Mouse (Mus musculus) limb, embryonic 10.5 days (tissue): Measurements from ENCODE around the gene ccdc198. TPM values are rescaled to one million over a fixed set of nuclear protein-coding genes. Genes with fewer than 3 reads are reported as not detected.
"Not testable (repeated sequence)": the region's sequence is repeated elsewhere in the genome, so short reads cannot be mapped to it uniquely, and the experiment has no call there.

ENCODE experiments used
- DNase-seq: peaks from one replicate; pipeline ENCODE4 v3.0.0-alpha.2; 2017; ENCODE audit warnings: low spot score
- H3K27ac ChIP-seq: fragments of 300-500 bp; sonication (generic); 2 replicates; pipeline ENCODE4 v1.5.1; 2016; ENCODE audit warnings: mild to moderate bottlenecking
- H3K27me3 ChIP-seq: fragments of 300-500 bp; sonication (generic); 2 replicates; pipeline ENCODE4 v1.6.1; 2016; ENCODE audit warnings: low read depth, mild to moderate bottlenecking; ENCODE audit not compliant: poor library complexity, severe bottlenecking
- H3K36me3 ChIP-seq: fragments of 300-500 bp; sonication (generic); 2 replicates; pipeline ENCODE4 v1.6.1; 2016; ENCODE audit warnings: mild to moderate bottlenecking, moderate library complexity
- H3K4me1 ChIP-seq: fragments of 300-500 bp; sonication (generic); 2 replicates; pipeline ENCODE4 v1.6.1; 2016
- H3K4me3 ChIP-seq: fragments of 300-500 bp; sonication (generic); 2 replicates; pipeline ENCODE4 v1.5.1; 2016; ENCODE audit warnings: mild to moderate bottlenecking, moderate library complexity
- H3K9me3 ChIP-seq: fragments of 300-500 bp; sonication (generic); replicated peaks from 2 replicates; pipeline ENCODE4 v1.6.1; 2016; ENCODE audit warnings: mild to moderate bottlenecking
- WGBS: fragments of 180-500 bp; shearing (Covaris S2); methylation state at CpG from one replicate; pipeline ENCODE4 v1.1.7; 2016; 5-methylcytosine and 5-hydroxymethylcytosine counted together
- polyA plus RNA-seq: library from polyadenylated mRNA; unstranded; fragments of >200 nt; fragmentation: Nextera tagmentation; extraction: Ambion mirVana; gene quantifications from 2 replicates; pipeline ENCODE4 v1.2.1, GENCODE M21; 2016

The ccdc198 gene
- polyA plus RNA-seq, 1 experiment from 2014 or later, result 0.19 TPM

DNA sequence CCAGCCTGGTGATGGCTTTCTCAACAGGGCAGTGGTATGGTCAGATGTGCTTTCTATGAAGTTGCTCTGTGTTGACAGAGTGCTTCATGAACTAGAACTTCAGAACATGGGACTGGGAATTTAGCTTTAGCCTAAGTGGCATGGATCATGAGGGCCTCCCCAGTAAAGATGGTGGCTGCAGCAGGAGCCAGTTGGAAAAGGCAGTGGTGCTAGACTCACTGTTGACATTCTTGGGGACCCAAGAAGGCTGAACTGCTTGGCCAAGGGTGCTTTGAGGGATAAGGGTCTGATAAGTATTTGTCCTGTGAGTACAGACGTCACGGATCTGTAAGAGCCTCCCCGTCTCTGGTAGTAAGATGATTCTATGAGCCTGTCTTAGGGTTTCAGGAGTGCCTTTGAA lies 13.4 kb downstream of the ccdc198 start:
- Histone ChIP-seq H3K27me3 (no peaks in the 10 kb centered on the region), H3K4me1 (no peaks in the 10 kb centered on the region), H3K4me3 (no peak overlapping the region), H3K9me3 (no peaks in the 10 kb centered on the region), H3K27ac (no peak overlapping the region), H3K36me3 (no peaks in the 10 kb centered on the region)
- WGBS, result 86% methylated on average over 3 of the region's 3 CpGs
- no peak for DNase-seq

DNA sequence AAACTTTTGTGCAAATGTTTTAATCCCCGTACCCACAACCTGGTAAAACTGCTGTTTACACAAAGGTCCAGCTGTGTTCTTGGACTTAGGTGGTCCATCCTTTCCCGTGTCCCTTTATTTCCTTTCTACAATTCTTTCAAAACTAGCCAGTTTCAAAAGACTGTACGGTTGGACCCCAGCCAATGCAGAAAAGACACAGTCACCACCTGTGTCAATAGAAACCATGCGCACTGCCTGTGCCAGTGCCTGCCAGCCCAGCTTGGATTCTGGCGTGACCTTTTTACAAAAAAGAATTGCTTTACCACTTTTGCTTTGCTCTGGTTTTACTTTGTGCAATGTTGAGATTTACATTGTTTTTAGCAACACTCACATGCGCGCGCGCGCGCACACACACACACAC lies 18.3 kb downstream of the ccdc198 start:
- no peaks in the 10 kb centered on the region for H3K9me3 ChIP-seq
- H3K27me3 ChIP-seq, result no peaks in the 10 kb centered on the region
- no peaks in the 10 kb centered on the region for H3K36me3 ChIP-seq
- 96% methylated on average over 11 of the region's 11 CpGs for WGBS
- DNase-seq, result no peak
- no peaks in the 10 kb centered on the region for H3K4me1 ChIP-seq
- H3K27ac ChIP-seq, result no peak overlapping the region
- no peak overlapping the region for H3K4me3 ChIP-seq

DNA sequence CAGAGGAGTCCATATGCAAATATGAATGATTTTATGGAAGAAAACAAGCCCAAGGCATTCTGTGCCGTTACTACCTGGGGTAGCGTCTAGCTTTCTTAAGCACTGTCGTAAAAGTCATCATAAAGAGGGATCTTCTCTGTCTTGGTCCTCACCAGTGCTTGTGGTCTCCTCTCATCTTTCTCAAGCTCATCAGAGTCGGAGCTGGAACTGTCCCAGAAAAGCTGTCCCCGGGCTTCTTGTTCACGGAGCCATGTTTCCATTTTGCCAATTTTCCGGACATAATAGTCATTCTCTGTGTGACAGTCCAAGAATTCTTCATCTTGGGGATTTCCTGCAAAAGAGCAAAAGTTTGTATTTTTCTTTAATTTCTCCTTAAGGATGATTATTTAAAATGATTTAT lies 18.8 kb downstream of the ccdc198 start:
- H3K4me1 ChIP-seq, result no peaks in the 10 kb centered on the region
- no peak overlapping the region for H3K4me3 ChIP-seq
- H3K27ac ChIP-seq, result no peak overlapping the region
- no peaks in the 10 kb centered on the region for H3K27me3 ChIP-seq
- no peaks in the 10 kb centered on the region for H3K36me3 ChIP-seq
- no peak for DNase-seq
- H3K9me3 ChIP-seq, result no peaks in the 10 kb centered on the region
- 87% methylated on average over 7 of the region's 7 CpGs for WGBS

DNA sequence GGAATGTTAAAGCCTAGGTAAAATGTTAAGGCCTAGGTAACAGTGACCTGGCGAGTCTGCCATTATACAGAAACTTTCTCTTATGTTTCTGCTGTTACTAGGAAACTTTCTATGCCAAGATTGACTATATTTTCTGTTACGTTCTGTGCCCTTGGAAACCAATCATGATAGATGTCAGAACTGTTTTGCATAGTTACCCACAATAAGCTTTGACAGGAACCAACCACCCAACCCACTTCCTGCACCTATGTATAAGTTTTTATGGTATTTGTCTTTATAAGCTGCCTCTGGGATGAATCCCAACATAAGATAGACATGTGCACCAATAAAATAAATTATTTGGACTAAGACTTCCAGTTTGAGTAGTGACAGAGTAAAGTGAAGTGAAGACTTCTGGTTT lies 23.5 kb downstream of the ccdc198 start:
- Histone ChIP-seq H3K4me1 (no peaks in the 10 kb centered on the region), H3K4me3 (no peak overlapping the region), H3K9me3 (no peaks in the 10 kb centered on the region), H3K36me3 (no peaks in the 10 kb centered on the region), H3K27ac (no peak overlapping the region), H3K27me3 (no peaks in the 10 kb centered on the region)
- no peak for DNase-seq
- 94% methylated on average over 2 of the region's 2 CpGs for WGBS

DNA sequence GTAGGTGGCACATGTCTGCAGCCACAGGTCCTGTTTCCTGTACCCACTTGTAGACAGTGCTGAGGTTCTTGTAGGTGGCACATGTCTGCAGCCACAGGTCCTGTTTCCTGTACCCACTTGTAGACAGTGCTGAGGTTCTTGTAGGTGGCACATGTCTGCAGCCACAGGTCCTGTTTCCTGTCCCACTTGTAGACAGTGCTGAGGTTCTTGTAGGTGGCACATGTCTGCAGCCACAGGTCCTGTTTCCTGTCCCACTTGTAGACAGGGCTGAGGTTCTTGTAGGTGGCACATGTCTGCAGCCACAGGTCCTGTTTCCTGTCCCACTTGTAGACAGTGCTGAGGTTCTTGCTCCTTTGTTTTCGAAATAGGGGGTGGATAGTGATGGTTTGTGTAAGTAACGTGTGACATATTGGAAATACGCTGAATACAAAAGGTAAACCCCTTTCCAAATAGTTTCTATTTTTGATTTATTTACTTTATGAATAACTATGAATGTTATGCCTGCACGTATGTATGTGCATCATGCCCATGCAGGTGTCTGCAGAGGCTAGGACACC lies 25.7 kb downstream of the ccdc198 start:
- not testable (repeated sequence) for H3K9me3 ChIP-seq, DNase-seq, H3K27ac ChIP-seq, H3K4me3 ChIP-seq, H3K4me1 ChIP-seq, H3K36me3 ChIP-seq, H3K27me3 ChIP-seq
- 90% methylated on average over 4 of the region's 4 CpGs for WGBS

DNA sequence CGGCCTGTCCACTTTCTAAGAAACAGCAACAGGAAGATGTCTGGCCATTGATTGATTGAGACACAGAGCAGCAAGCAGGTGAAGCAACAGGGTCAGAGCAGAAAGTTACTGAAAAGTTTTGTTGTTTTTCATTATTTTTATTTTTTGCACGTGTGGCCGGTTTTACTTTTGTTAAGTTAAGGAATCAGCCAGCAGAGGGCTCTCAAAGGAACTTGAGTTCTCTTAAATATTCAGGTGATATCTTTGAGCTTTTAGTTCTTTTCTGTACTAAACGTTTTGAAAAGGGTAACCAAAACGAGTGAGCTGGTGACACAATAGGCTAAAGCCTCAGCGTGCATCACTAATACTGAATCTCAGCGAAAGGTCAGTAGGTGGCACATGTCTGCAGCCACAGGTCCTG lies 26.6 kb downstream of the ccdc198 start:
- no peak for DNase-seq
- Histone ChIP-seq H3K27ac (no peak overlapping the region), H3K9me3 (no peaks in the 10 kb centered on the region), H3K4me3 (no peak overlapping the region), H3K27me3 (no peaks in the 10 kb centered on the region), H3K4me1 (no peaks in the 10 kb centered on the region), H3K36me3 (no peaks in the 10 kb centered on the region)
- WGBS, result 76% methylated on average over 7 of the region's 7 CpGs

DNA sequence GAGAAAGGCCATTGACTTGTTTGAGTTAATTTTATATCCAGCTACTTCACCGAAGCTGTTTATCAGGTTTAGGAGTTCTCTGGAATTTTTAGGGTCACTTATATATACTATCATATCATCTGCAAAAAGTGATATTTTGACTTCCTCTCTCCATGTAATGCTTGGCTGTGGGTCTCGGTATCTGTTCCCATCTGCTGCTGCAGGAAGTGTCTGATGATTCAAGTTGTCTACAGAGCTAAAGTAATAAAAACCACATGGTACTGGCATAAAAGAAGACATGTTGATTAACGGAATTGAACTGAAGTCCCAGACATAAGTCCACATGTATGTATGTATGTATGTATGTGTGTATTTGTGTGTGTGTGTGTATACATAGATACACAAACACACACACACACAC lies 35.1 kb downstream of the ccdc198 start:
- DNase-seq, H3K27me3 ChIP-seq, H3K4me1 ChIP-seq, H3K36me3 ChIP-seq, H3K27ac ChIP-seq, H3K9me3 ChIP-seq, H3K4me3 ChIP-seq: not testable (repeated sequence)
- 85% methylated on average over 3 of the region's 3 CpGs for WGBS

DNA sequence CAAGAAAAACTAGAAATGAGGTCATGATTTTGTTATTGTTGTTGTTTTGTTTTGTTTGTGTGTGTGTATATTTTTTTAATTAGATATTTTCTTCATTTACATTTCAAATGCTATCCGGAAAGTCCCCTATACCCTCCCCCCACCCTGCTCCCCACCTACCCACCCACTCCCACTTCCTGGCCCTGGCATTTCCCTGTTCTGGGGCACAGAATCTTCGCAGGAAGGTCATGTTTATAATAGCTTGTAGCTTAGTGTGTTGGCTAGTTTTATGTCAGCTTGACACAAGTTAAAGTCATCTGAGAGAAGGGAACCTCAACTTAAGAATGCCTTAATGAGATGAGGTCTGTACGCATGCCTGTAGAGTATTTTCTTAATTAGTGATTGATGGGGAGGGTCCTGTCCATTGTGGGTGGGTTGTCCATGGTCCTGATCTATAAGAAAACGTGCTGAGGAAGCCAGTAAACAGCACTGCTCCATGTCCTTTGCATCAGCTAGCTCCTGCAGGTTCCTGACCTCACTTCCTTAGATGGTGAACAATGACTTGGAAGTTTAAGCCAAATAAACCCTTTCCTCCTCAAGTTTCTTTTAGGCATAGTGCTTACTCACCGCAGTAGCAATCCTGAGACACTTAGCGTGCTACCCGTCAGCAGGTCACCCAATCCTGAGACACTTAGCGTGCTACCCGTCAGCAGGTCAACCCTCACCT lies 44.0 kb downstream of the ccdc198 start:
- WGBS, result 74% methylated on average over 9 of the region's 9 CpGs
- Histone ChIP-seq H3K27ac (no peak overlapping the region), H3K36me3 (no peaks in the 10 kb centered on the region), H3K4me1 (no peaks in the 10 kb centered on the region), H3K27me3 (no peaks in the 10 kb centered on the region), H3K9me3 (no peaks in the 10 kb centered on the region), H3K4me3 (no peak overlapping the region)
- DNase-seq, result no peak

DNA sequence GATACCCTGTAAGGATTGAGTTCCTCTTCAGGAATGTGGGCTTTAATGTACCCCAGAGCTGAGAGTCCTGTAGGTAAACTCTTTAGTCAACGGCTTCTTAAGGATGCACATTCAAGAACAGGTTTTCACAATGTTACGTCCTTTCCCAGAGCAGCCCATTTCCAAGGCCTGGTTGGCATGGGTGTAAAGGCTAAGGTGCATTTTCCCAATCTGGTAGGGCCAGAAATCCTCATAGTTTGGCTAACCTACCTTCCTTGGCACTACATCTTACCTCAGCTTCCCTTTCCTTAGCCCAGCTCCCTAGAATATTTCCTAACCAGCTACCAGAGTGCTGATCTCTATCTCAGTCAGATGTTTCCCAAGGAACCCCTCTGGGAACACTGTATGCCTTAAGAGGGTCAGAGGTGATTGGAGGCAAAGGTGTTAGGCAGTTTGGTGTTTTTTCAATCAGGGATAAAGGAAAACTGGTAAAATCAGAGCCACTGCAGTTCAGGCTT lies 48.2 kb downstream of the ccdc198 start:
- H3K27me3 ChIP-seq, result no peaks in the 10 kb centered on the region
- no peaks in the 10 kb centered on the region for H3K4me1 ChIP-seq
- no peak for DNase-seq
- WGBS, result 85% methylated on average over 2 of the region's 2 CpGs
- no peak overlapping the region for H3K27ac ChIP-seq
- H3K9me3 ChIP-seq, result no peaks in the 10 kb centered on the region
- H3K36me3 ChIP-seq, result no peaks in the 10 kb centered on the region; the same call in 1 of the 2 replicates
- no peak overlapping the region for H3K4me3 ChIP-seq

DNA sequence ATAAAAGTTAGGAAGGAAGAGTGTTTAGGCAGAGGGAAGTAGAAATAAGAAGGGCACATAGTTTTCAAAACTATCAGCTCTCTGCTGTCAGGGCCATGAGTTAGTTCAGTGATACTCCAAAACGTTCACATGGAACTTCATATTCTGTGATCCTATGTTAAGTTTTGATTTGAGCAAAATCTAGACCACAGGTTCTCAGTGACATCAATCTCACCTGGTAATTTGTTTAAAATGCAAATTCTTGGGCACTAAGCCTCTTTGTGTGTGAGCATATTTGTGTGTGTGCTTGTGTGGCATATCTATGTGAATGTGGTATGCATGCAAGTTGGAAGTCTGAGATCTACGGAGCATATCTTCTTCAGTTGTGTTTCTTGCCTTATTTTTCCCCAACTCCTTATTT lies 59.0 kb downstream of the ccdc198 start:
- Histone ChIP-seq H3K9me3 (no peaks in the 10 kb centered on the region), H3K27ac (no peak overlapping the region), H3K4me3 (no peak overlapping the region), H3K4me1 (no peaks in the 10 kb centered on the region), H3K27me3 (no peaks in the 10 kb centered on the region), H3K36me3 (peaks cover 92% of the 10 kb centered on the region)
- no peak for DNase-seq
- 95% methylated on average over 2 of the region's 2 CpGs for WGBS

DNA sequence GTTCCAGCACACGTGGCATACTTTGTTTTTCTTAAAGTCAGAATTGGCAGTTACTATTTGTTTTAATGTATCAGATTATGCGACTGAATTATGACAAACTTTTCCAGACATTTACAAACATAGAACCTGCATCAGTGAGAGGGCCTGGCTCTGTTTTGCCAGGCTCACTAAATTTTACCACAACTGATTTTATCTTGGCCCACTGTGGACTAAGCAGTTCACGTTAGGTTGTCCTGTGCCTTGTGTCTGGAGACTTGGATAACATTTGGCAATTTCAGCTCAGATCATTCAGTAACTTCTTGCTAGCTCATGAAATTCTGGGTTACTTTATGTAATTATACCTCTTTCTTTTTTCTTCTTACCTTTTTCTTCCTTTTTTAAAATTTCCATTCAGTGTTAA lies 65.5 kb downstream of the ccdc198 start:
- no peaks in the 10 kb centered on the region for H3K27me3 ChIP-seq
- no peak for DNase-seq
- H3K9me3 ChIP-seq, result no peaks in the 10 kb centered on the region
- H3K4me1 ChIP-seq, result no peaks in the 10 kb centered on the region
- peaks cover 61% of the 10 kb centered on the region for H3K36me3 ChIP-seq
- H3K27ac ChIP-seq, result no peak overlapping the region
- 87% methylated on average over 3 of the region's 3 CpGs for WGBS
- H3K4me3 ChIP-seq, result no peak overlapping the region

DNA sequence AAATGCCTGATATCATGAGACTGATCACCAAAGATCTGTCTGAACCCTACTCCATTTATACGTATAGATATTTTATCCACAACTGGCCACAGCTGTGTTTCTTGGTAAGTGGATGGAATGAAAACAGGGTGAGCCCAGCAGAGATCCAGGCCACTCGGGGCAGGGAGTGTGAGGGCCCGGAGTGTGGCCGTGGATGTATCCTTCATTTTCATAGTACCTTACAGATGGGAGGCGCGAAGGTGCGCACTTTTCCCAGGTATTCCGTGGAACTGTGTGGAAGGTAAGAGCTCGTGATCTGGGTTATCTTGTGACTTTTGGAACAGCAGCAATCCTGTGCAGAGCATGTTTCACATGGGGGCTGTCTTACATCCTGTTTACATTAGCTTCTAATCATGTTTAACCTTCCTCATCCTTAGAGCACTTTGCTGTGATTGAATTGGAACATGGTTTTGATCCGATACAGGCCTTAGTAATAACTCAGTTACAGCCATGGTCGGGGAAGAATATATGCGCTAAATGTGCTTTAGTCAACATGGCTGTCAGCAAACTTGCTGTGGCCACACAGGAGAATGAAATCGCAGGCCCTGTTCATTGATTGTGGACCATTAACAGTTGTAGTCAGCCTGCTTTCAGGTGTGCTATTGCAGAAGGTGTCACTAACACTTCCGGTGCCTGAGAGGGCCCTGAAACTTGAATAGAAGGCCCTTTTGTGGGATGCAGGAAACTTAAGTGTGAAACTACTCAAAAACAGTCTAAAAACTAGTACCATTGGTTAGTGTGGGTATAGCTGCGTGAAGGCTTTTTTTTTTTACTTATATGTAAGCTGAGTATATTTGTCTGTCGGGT lies 71.8 kb downstream of the ccdc198 start:
- H3K9me3 ChIP-seq, result no peaks in the 10 kb centered on the region
- peak overlapping the region; percentile 98 for H3K4me3 ChIP-seq
- peaks cover 18% of the 10 kb centered on the region for H3K4me1 ChIP-seq
- H3K27me3 ChIP-seq, result no peaks in the 10 kb centered on the region
- WGBS, result 63% methylated on average over 16 of the region's 16 CpGs
- DNase-seq, result no peak
- peak overlapping the region; percentile 94 for H3K27ac ChIP-seq
- peaks cover 27% of the 10 kb centered on the region for H3K36me3 ChIP-seq

DNA sequence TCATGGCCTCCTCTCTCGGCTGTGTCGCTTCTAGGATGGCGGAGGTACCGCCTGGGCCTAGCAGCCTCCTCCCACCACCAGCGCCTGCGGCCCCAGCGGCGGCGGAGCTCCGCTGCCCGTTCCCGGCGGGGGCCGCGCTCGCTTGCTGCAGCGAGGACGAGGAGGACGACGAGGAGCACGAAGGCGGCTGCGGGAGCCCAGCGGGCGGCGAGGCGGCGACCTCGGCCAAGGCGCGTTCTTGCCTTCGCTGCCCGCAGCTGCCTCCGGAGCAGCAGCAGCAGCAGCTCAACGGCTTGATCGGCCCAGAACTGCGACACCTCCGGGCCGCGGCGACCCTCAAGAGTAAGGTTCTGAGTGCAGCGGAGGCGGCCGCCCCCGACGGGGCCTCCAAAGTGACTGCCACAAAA lies 72.7 kb downstream of the ccdc198 start:
- H3K9me3 ChIP-seq, result no peaks in the 10 kb centered on the region
- H3K4me3 ChIP-seq, result peak overlapping the region; percentile 98
- H3K27ac ChIP-seq, result peak overlapping the region; percentile 94
- peaks cover 18% of the 10 kb centered on the region for H3K4me1 ChIP-seq
- peaks cover 19% of the 10 kb centered on the region for H3K36me3 ChIP-seq
- peak; percentile 71 for DNase-seq
- no peaks in the 10 kb centered on the region for H3K27me3 ChIP-seq
- WGBS, result under 1% methylated on average over 45 of the region's 46 CpGs
